Mouse (Mus musculus) spleen, postnatal 14 days (tissue): ENCODE data around the gene St3gal5.
A peak's percentile ranks its signal among the peaks of the same experiment; 100 is the strongest.
"Not testable (repeated sequence)": the region's sequence is repeated elsewhere in the genome, so short reads cannot be mapped to it uniquely, and the experiment has no call there.

Experiments used
- DNase-seq, 2 experiments: peaks; one replicate each; pipeline ENCODE4 v3.0.0; 2021 to 2022; ENCODE audit warnings: low spot score in 2 of 2

Gene St3gal5

GRCm38 (mm10) chr6:72097181-72097995 lies at the start of gene St3gal5:
Gene St3gal5 (plus strand): TSS chr6:72097592.
- DNase-seq, result peak; percentile 85 to 88

DNA sequence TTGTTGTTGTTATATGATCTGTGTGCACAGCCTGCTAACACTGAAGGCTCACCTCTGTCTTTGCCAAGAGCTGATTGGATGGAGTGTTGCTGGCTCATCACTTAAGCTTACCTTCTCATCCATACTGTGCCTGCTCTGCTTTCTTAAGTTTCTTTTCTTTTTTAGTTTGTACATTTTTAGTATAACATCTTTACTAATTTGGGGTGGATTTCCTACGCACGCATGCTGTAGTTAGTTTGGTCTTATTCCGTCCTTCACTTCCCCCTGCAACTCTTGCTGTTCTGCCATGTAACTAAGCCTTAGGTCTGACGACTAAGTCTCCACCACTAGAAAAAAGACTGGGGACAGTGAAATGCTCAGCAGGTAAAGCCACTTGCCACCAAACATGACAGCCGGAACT lies 48.7 kb upstream of the St3gal5 start:
- no peak for DNase-seq

DNA sequence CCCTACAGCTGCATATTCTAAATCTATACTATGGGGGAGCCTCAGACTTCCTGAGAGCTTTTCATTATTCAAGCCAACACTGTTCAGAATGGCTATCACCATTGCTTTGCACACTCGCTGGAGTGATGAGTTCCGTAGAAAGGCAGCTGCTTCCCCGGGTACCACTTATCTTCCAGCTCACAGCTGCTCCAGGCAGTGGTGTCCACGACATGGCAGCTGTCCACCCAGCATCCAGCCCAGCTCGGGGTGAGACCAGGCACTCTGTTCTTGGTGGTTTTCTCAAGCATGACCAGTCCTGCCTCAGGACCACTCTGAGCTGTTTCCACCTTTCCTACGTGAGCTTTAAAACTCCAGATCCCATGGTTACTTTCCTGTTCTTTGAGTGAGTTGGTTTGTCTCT lies 47.5 kb upstream of the St3gal5 start:
- DNase-seq, result no peak

GRCm38 (mm10) chr6:72050827-72051226 lies 46.6 kb upstream of the St3gal5 start:
- no peak for DNase-seq

DNA sequence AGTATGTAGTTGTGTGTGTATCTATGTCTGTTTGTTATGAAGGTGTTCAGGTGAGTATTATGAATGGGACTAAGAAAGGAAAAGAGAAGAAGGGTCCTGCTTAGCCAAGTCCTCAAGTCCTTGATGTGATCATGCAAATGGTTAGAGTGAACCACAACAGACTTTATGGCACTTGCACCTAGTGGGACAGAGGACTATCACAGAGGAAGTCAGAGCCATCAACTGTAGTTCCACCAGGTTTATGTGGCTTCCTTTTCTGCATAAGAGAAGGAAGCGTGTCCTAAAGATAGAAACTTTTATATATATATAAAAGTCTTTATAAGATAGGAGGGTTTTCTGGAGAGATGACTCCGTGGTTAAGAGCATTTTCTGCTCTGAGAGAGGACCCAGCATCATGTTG lies 46.1 kb upstream of the St3gal5 start:
- no peak for DNase-seq

- DNase-seq, result no peak
These were observed 45.6 kb upstream of the St3gal5 start for GRCm38 (mm10) chr6:72051757-72052156.

DNA sequence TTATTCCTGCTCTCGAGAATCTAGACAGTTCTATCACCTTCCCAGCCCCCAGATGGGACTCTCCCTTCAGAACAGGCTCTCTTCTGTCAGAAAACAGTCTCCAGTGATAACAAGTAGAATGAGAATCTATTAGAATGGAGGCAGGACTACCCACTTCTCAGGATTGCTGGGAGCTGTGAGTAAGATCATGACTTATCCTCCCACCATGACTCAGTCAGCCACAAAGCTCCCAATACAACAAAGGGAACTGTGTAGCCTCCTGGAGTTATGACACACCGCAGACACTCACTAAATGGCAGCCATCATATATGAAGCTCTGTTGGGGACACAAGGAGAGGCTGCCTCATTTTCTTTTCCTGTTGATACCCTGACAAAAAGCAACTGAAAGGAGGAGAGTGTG lies 40.8 kb upstream of the St3gal5 start:
- no peak for DNase-seq

DNA sequence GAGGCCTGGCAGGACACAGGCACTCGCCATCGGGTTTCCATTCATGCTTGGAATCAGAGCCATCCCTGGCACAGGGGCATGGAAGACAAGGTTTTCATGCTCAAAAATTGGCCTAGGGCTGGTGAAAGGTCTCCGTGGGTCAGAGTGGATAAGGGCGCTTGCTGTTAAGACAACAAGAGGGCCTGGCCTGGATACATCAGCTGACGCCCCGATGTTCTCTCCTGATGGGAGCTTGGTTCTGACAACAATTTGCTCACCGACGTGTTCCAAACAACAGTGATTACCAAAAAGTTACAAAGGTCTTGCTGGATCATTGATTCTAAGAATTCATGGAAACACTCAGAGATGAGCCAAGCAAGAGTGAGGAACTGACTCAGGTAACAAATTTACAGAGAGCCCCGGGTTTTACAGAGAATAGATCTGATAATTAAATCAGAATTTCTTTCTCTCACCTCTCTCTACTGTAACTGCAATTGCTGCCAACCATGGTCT lies 38.9 kb upstream of the St3gal5 start:
- DNase-seq, result no peak

DNA sequence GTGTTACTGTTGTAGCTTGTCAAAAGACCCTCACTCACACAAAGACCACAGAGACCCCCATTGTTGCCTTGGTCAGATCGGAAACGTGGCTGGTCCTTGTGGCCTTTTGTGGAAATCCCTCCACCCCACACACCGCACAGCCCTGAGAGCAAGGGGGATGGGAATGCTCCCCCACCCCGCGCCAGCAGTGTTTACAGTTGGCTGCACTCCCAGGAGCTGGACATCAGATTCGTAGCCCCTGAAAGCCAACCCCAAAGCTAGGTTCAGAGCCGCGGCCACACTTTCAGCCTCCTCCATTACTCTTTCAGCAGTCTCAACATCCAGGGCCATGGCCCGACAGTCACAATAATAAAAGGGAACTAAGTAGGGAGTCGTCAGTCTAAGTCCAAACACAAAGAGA lies 36.7 kb upstream of the St3gal5 start:
- not testable (repeated sequence) for DNase-seq

- no peak for DNase-seq
These were observed 33.7 kb upstream of the St3gal5 start for GRCm38 (mm10) chr6:72063718-72064117.

- DNase-seq, result no peak
These were observed 31.4 kb upstream of the St3gal5 start for GRCm38 (mm10) chr6:72065988-72066387.

GRCm38 (mm10) chr6:72068436-72068835 lies 29.0 kb upstream of the St3gal5 start:
- DNase-seq, result no peak

- DNase-seq, result no peak
These were observed 26.0 kb upstream of the St3gal5 start for GRCm38 (mm10) chr6:72071281-72071870.

GRCm38 (mm10) chr6:72073781-72074180 lies 23.6 kb upstream of the St3gal5 start:
- DNase-seq, result no peak

DNA sequence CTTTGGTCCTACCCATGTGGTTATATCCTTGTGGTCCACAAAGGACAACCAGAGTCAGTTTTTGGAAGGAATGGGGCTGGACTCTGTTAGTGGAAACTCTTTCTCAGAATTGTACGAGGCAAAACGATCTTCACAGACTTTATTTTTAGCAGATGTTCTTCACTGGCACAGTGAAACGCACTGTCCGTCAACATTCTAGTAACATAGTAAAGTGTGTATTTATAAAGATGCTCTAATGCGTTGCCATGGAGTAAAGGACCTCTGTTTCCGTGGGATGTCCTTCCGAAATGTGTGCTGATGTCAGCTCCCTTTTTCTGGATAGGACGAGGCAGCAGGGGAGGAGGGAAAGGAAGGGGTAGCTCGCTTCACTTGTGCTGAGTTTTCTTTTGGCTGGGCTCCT lies 20.9 kb upstream of the St3gal5 start:
- no peak for DNase-seq

GRCm38 (mm10) chr6:72078178-72078577 lies 19.2 kb upstream of the St3gal5 start:
- DNase-seq, result no peak

GRCm38 (mm10) chr6:72081318-72082024 lies 15.9 kb upstream of the St3gal5 start:
- no peak for DNase-seq

DNA sequence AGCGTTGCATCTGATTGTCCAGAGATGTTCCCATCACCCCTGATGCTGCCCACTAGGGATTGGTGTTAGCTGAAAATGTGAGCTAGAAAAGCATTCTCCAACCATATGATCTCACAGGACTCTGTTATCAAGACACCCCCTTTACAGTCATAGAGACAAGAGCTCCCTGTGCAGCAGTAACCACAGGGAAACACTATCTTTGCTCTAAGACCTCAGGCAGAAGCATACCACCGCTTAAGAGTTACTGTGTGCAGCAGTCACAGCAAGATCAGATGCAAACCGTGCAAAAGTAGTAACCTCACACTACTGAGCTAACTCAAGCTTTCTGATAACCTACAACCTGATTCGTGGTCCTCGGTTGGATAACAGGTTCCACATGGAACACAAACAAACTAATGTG lies 10.0 kb upstream of the St3gal5 start:
- DNase-seq, result no peak

DNA sequence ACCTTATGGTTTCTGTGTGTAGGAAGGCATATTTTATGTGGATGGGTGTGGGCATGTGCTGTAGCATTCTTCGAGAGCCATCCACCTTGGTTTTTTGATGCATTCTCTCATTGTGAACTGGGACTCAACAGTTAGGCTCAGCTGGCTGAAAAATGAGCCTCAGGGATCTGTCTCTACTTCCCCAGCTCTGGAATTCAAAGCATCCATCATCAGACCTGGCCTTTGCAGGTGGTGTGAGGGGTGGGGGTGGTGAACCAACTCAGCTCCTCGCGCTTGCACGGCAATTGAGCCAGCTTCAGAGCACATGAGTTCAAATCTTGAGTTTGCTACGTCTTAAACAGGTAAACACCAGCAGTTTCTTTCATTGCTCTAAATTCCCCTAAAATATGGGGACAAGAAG lies 7.5 kb upstream of the St3gal5 start:
- DNase-seq, result no peak

- no peak for DNase-seq
These were observed 6.4 kb upstream of the St3gal5 start for GRCm38 (mm10) chr6:72091007-72091406.

- DNase-seq, result no peak
These were observed 4.3 kb upstream of the St3gal5 start for GRCm38 (mm10) chr6:72093121-72093520.

DNA sequence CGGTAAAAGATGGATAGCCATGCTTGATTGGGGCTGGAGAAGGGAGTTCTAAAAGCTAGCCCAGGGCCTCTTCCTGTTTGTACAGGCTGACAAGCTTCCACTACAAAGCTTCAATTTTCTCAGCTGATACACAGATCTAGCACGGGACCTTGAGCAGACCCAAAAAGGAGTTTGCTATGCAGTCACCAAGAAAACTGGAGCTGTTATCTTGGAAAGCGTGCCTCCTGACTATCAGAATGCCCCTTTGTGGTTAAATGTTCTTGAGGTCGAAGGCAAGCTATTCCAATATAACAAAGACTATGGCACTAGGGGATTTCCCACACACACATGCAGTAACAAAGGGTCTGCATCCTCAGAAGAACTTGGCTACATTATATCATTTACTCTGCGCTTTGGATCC lies 1.2 kb upstream of the St3gal5 start:
- DNase-seq, result no peak

- DNase-seq, result no peak
These were observed 723 bp upstream of the St3gal5 start for GRCm38 (mm10) chr6:72096669-72097068.
